Mouse (Mus musculus): Measurements from ENCODE around the gene Mtss1l.

The Mtss1l gene

GRCm38 (mm10) chr8:110720685-110721598, at the start of gene Mtss1l:
TSS of gene Mtss1l (plus strand) at chr8:110721476.
- no peak for DNase-seq

- no peak for DNase-seq
These were observed 49.1 kb upstream of the Mtss1l start for GRCm38 (mm10) chr8:110672133-110672532.

GRCm38 (mm10) chr8:110673168-110673567, 48.1 kb upstream of the Mtss1l start:
- DNase-seq = no peak

GRCm38 (mm10) chr8:110674589-110674988, 46.7 kb upstream of the Mtss1l start:
- no peak for DNase-seq

GRCm38 (mm10) chr8:110676702-110677101, 44.6 kb upstream of the Mtss1l start:
- DNase-seq = no peak

- DNase-seq = no peak
These were observed 44.1 kb upstream of the Mtss1l start for GRCm38 (mm10) chr8:110677174-110677660.

GRCm38 (mm10) chr8:110678989-110679388, 42.3 kb upstream of the Mtss1l start:
- DNase-seq = no peak

- DNase-seq = no peak
These were observed 33.5 kb upstream of the Mtss1l start for GRCm38 (mm10) chr8:110687726-110688125.

- DNase-seq = no peak
These were observed 31.3 kb upstream of the Mtss1l start for GRCm38 (mm10) chr8:110689961-110690360.

GRCm38 (mm10) chr8:110694226-110694625, 27.1 kb upstream of the Mtss1l start:
- DNase-seq = no peak

GRCm38 (mm10) chr8:110694826-110695225, 26.4 kb upstream of the Mtss1l start:
- DNase-seq = no peak

GRCm38 (mm10) chr8:110695431-110695830, 25.8 kb upstream of the Mtss1l start:
- no peak for DNase-seq

- no peak for DNase-seq
These were observed 25.2 kb upstream of the Mtss1l start for GRCm38 (mm10) chr8:110696051-110696450.

- no peak for DNase-seq
These were observed 23.7 kb upstream of the Mtss1l start for GRCm38 (mm10) chr8:110697571-110697970.

- DNase-seq = no peak
These were observed 23.2 kb upstream of the Mtss1l start for GRCm38 (mm10) chr8:110698098-110698497.

- DNase-seq = no peak
These were observed 21.8 kb upstream of the Mtss1l start for GRCm38 (mm10) chr8:110699501-110699900.

- DNase-seq = no peak
These were observed 20.7 kb upstream of the Mtss1l start for GRCm38 (mm10) chr8:110700561-110700960.

- DNase-seq = no peak
These were observed 18.4 kb upstream of the Mtss1l start for GRCm38 (mm10) chr8:110702636-110703459.

- DNase-seq = no peak
These were observed 17.7 kb upstream of the Mtss1l start for GRCm38 (mm10) chr8:110703460-110704061.

GRCm38 (mm10) chr8:110704103-110704502, 17.2 kb upstream of the Mtss1l start:
- DNase-seq = no peak

- DNase-seq = no peak
These were observed 15.6 kb upstream of the Mtss1l start for GRCm38 (mm10) chr8:110705391-110706287.

- DNase-seq = no peak
These were observed 14.9 kb upstream of the Mtss1l start for GRCm38 (mm10) chr8:110706288-110706870.

Measured in thymus, adult 18-20 months (tissue).